Mouse (Mus musculus) forebrain, embryonic 14.5 days (tissue): Measurements from ENCODE around the gene Rpl7a. TPM values are rescaled to one million over a fixed set of nuclear protein-coding genes. Genes with fewer than 3 reads are reported as not detected.

Experiments used
- ATAC-seq: fragments of 200-750 bp; cut with Nextera tagmentation; 2 replicates; pipeline ENCODE4 v1.8.0; 2017; ENCODE audit warnings: mild to moderate bottlenecking, moderate library complexity
- DNase-seq: peaks from one replicate; pipeline ENCODE4 v3.0.0-alpha.2; 2015; ENCODE audit warnings: low spot score
- H3K27ac ChIP-seq: fragments of 300-500 bp; sonication (generic); 2 replicates; pipeline ENCODE4 v1.5.1; 2014; ENCODE audit warnings: low read depth, mild to moderate bottlenecking, control low read depth, low read length, moderate library complexity
- H3K27me3 ChIP-seq: fragments of 300-500 bp; sonication (generic); replicated peaks from 2 replicates; pipeline ENCODE4 v1.6.1; 2014; ENCODE audit warnings: low read length, control low read depth, mixed read lengths; ENCODE audit not compliant: control insufficient read depth, insufficient read depth
- H3K36me3 ChIP-seq: fragments of 300-500 bp; sonication (generic); 2 replicates; pipeline ENCODE4 v1.6.1; 2014; ENCODE audit warnings: low read length, control low read depth; ENCODE audit not compliant: control insufficient read depth, insufficient read depth
- H3K4me1 ChIP-seq: fragments of 300-500 bp; sonication (generic); 2 replicates; pipeline ENCODE4 v1.6.1; 2014; ENCODE audit warnings: antibody characterized with exemption, low read length, control low read depth; ENCODE audit not compliant: control insufficient read depth, insufficient read depth
- H3K4me2 ChIP-seq: fragments of 300-500 bp; sonication (generic); 2 replicates; pipeline ENCODE4 v1.6.1; 2014; ENCODE audit warnings: mild to moderate bottlenecking, control low read depth, low read length
- H3K4me3 ChIP-seq: fragments of 300-500 bp; sonication (generic); 2 replicates; pipeline ENCODE4 v1.5.1; 2014; ENCODE audit warnings: low read depth, low read length, control low read depth
- H3K9ac ChIP-seq: fragments of 300-500 bp; sonication (generic); 2 replicates; pipeline ENCODE4 v1.6.1; 2014; ENCODE audit warnings: mild to moderate bottlenecking, low read length, control low read depth, moderate library complexity
- H3K9me3 ChIP-seq: fragments of 300-500 bp; sonication (generic); replicated peaks from 2 replicates; pipeline ENCODE4 v1.6.1; 2016; ENCODE audit warnings: low read length, control low read depth, mixed read lengths; ENCODE audit not compliant: control insufficient read depth
- WGBS: fragments of 180-500 bp; shearing (Covaris S2); extraction: QIAGEN DNeasy Blood & Tissue Kit; methylation state at CpG from one replicate; pipeline ENCODE4 v1.1.7; 2014; 5-methylcytosine and 5-hydroxymethylcytosine counted together
- polyA plus RNA-seq: library from polyadenylated mRNA; unstranded; fragments of >200 nt; fragmentation: Nextera tagmentation; extraction: Ambion mirVana; gene quantifications from 2 replicates; pipeline ENCODE4 v1.2.1, GENCODE M21; 2014

The Rpl7a gene
- polyA plus RNA-seq, 1 experiment from 2014 or later = 738 TPM

DNA sequence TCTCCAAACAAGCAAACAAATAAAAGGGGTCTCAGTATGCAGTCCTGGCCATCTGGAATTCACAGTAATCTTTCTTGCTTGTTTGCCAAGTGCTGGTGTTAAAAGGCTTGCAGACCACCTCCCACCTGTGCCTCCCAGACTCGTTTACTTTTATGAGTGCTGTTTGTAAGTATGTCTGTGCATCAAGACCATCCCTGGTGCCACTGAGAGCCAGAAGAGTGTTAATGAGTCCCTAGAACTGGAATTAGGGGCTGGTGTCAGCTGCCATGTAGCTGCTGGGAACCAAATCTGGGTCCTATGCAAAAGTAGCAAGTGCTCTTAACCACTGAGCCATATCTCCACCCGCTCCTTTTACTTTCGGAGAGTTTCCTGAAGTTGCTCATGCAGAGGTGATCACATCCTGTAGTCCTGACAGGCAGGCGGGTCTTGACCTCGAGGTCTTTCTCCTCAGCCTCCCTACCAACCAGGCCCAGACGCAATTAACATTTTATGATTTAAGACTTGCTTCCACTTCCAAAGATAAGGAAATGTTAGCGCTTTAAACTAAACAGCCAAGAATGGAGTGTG, 8.6 kb upstream of the Rpl7a start:
- Histone ChIP-seq H3K36me3 (peaks cover 58% of the 10 kb centered on the region), H3K4me2 (peak overlapping the region; percentile 84), H3K4me1 (peaks cover 14% of the 10 kb centered on the region), H3K27me3 (no peaks in the 10 kb centered on the region), H3K9me3 (no peaks in the 10 kb centered on the region), H3K4me3 (peak overlapping the region; percentile 80), H3K27ac (no peak overlapping the region), H3K9ac (peak overlapping the region; percentile 82)
- 10% methylated on average over 7 of the region's 7 CpGs for WGBS
- DNase-seq (no peak), ATAC-seq (no peak)

DNA sequence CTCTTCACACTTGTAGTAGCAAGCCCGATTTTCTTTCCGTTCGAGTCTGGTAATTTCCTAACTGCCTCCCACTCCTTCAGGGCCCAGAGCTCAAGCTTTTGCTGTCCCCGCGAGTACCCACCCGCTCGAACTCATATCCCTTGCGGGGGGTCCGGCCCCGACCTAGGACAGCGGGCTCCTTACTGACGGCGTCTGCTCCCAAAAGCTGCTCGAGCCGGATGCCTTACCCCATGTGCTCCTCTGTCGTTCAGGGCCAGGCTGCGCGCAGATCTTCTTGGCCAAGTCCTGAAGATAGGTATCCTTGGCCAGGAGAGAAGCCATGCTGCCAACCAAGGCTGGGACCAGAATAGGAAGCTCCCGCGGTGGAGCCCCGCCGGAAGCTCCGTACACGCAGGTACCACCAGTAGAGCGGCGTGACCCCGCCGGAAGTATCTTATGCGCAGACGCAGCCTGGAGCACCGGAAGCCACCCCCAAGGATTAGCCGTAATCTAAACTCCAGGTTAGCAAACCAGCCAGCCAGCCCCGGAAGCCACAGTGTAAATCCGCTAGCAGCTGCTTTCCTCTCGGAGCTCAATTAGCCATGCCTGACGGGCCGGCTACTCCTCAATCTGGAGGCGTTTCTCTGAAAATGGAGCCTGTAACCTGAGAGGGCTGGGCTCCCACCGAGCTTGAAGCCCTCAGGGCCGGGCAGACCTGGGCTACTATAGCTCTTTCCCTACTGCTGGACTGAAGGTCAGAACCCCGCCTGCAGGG, 7.9 kb upstream of the Rpl7a start, which contains the start of gene Surf6:
TSS of gene Surf6 (minus strand) at position 413 of the 754 bp plus-strand sequence.
- Histone ChIP-seq H3K4me3 (peak within 1 kb of the TSS; percentile 80), H3K4me2 (peak within 1 kb of the TSS; percentile 84), H3K27me3 (no peaks in the 10 kb centered on the region), H3K9me3 (no peaks in the 10 kb centered on the region), H3K36me3 (peaks cover 58% of the 10 kb centered on the region), H3K9ac (peak within 1 kb of the TSS; percentile 82), H3K27ac (peak within 1 kb of the TSS; percentile 91), H3K4me1 (peaks cover 14% of the 10 kb centered on the region)
- peak; percentile 97 for ATAC-seq
- WGBS = under 1% methylated on average over 41 of the region's 41 CpGs
- DNase-seq = peak; percentile 99

DNA sequence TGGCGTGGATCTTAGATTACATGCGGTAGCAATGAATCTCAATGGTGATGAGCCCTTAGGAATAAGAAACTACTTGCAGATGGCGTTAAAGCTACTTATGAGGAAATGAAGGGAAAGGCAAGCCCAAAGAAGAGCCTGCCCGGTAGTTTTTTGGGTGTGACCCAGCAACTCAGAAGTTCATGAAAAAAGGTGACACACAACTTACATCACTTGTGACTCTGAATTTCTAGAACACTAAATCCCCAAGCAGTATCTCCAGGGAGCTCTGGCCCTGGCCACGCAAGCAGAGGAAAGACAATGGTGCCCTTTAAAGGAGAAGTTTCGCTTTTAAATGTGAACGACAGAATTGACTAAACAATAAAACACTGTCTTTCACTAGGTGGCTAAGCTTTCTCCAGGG, 7.3 kb upstream of the Rpl7a start:
- DNase-seq (no peak), ATAC-seq (no peak)
- Histone ChIP-seq H3K9ac (peak overlapping the region; percentile 82), H3K4me1 (peaks cover 14% of the 10 kb centered on the region), H3K27ac (peak overlapping the region; percentile 91), H3K27me3 (no peaks in the 10 kb centered on the region), H3K4me2 (peak overlapping the region; percentile 84), H3K36me3 (peaks cover 58% of the 10 kb centered on the region), H3K4me3 (peak overlapping the region; percentile 80), H3K9me3 (no peaks in the 10 kb centered on the region)
- 9% methylated on average over 7 of the region's 7 CpGs for WGBS

DNA sequence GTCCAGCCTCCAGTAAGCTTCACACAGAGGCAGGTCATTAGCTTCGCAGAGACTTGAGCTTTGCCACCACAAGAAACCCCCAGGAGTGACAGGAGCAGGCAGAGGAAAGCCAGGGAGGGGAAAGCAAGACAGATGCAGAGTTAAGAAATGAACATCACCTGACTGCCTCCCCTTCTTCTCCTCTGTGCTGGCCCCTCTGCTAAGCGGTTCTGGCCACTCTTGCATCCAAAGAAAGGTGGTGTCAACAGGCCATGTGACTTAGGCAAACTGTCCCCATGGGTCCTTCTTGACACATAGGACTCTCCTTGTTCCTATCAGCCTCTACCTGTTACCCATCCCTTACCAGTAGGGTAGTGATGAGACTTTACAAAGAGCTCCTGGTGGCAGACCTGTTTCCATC, 4.6 kb upstream of the Rpl7a start:
- WGBS = 93% methylated on average over 2 of the region's 2 CpGs
- Histone ChIP-seq H3K36me3 (peaks cover 43% of the 10 kb centered on the region), H3K27me3 (no peaks in the 10 kb centered on the region)

DNA sequence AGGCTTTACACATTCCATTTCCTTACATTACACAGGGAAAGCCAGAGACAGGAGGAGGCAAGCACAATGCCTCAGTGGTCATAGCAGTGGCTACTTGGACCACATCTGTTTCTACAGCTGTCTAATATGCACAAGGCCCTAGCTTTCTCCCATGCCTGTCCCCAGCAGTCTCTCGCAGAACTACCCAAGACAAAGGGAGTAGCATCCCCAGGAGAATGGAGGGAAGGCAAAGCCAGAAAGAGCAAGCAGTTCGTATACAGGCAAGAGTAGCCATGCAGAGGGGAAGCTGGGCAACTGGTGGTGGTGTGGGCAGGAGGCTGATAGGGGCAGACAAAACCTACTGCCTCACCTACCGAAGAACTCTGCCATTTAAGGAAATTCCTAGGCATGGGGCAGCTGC, 4.1 kb upstream of the Rpl7a start:
- Histone ChIP-seq H3K4me3 (no peak overlapping the region), H3K27me3 (no peaks in the 10 kb centered on the region), H3K27ac (no peak overlapping the region), H3K36me3 (peaks cover 44% of the 10 kb centered on the region), H3K4me2 (no peak overlapping the region), H3K9ac (no peak overlapping the region), H3K9me3 (no peaks in the 10 kb centered on the region), H3K4me1 (peaks cover 22% of the 10 kb centered on the region)
- ATAC-seq = no peak
- no peak for DNase-seq
- WGBS = 95% methylated on average over 3 of the region's 3 CpGs

More for the DNA sequence above, 4.6 kb upstream of the Rpl7a start:
- H3K4me3 ChIP-seq = no peak overlapping the region
- no peak for ATAC-seq
- no peak overlapping the region for H3K27ac ChIP-seq
- H3K4me1 ChIP-seq = peaks cover 22% of the 10 kb centered on the region
- no peak for DNase-seq
- no peak overlapping the region for H3K4me2 ChIP-seq
- no peaks in the 10 kb centered on the region for H3K9me3 ChIP-seq
- no peak overlapping the region for H3K9ac ChIP-seq

DNA sequence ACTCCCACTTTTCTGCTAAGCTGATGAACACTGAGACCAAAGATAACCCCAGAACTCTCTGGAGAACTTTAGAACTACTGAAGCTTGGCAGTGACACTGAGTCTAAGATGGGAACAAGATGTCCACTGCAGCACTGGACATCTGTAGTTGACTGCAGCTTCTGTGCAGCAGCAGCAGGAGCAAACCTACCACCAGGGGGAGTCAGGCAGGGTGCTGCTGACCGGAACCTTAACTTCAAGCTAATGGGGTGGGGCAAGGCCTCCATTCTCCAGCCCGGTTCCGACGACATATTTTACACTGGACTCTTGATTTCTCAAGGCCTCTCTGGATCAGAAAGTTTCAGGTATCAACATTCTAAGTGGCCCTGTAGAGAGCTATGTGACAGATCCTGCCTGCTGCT, 3.5 kb upstream of the Rpl7a start:
- no peaks in the 10 kb centered on the region for H3K27me3 ChIP-seq
- no peak overlapping the region for H3K27ac ChIP-seq
- H3K4me2 ChIP-seq = no peak overlapping the region
- 51% methylated on average over 4 of the region's 4 CpGs for WGBS
- ATAC-seq (no peak), DNase-seq (peak; percentile 28)
- peaks cover 22% of the 10 kb centered on the region for H3K4me1 ChIP-seq
- H3K36me3 ChIP-seq = peaks cover 51% of the 10 kb centered on the region
- H3K9me3 ChIP-seq = no peaks in the 10 kb centered on the region
- H3K4me3 ChIP-seq = no peak overlapping the region
- H3K9ac ChIP-seq = no peak overlapping the region

DNA sequence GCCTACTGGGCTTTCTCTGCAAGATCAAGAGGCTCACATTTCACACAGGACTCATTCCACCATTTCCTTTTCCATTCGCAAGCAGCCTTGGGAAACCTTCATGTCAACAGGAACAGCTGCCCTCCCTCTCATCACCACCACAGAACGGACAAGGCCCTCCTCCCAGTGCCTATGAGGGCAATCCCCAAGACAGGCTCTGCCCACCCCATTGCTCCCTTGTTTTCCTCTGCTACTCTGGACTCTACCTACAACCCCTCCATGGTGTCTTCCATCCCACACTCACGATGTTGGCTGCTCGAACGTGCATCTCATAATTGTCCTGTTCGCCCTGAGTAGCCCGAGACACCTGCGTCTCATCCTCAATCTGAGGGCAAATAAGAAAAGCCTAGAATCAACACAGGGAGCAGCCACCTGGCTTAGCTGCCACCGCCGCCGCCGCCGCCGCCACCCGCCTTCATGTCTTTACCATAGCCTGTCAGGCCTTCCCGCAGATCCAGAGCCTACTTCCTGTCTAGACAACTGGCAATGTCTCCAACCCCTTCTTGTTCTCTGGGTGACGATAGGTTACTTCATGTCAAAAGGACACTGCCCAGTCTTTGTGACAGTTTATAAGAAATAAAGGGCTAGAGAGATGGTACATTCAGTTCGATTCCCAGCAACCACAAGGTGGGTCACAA, 1.7 kb upstream of the Rpl7a start:
- peak overlapping the region; percentile 93 for H3K9ac ChIP-seq
- peak overlapping the region; percentile 75 for H3K4me2 ChIP-seq
- no peaks in the 10 kb centered on the region for H3K9me3 ChIP-seq
- peaks cover 16% of the 10 kb centered on the region for H3K4me1 ChIP-seq
- no peak overlapping the region for H3K27ac ChIP-seq
- peaks cover 69% of the 10 kb centered on the region for H3K36me3 ChIP-seq
- ATAC-seq (no peak), DNase-seq (no peak)
- no peaks in the 10 kb centered on the region for H3K27me3 ChIP-seq
- WGBS = 86% methylated on average over 18 of the region's 18 CpGs
- peak overlapping the region; percentile 75 for H3K4me3 ChIP-seq

DNA sequence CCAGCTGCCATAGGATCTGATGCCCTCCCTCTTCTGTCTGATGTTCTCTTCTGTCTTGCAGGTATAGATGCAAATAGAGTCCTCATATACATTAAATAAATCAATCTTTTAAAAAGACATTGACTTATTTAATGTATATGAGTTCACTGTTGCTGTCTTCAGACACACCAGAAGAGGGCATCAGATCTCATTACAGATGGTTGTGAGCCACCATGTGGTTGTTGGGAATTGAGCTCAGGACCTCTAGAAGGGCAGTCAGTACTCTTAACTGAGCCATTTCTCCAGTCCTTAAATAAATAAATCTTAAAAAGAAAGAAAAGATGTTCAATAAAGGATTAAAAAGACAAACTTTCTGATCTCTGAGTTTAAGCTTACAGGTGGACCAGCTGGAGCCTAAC, 1.2 kb upstream of the Rpl7a start:
- ATAC-seq (no peak), DNase-seq (no peak)
- Histone ChIP-seq H3K4me2 (peak overlapping the region; percentile 75), H3K9ac (peak overlapping the region; percentile 93), H3K9me3 (no peaks in the 10 kb centered on the region), H3K4me3 (peak overlapping the region; percentile 75), H3K4me1 (peaks cover 16% of the 10 kb centered on the region), H3K27me3 (no peaks in the 10 kb centered on the region), H3K36me3 (peaks cover 73% of the 10 kb centered on the region), H3K27ac (no peak overlapping the region)
